Mouse (Mus musculus): Measurements from ENCODE around the gene Zar1. TPM values are rescaled to one million over a fixed set of nuclear protein-coding genes. Genes with fewer than 3 reads are reported as not detected.
"Not testable (repeated sequence)": the region's sequence is repeated elsewhere in the genome, so short reads cannot be mapped to it uniquely, and the experiment has no call there.

Gene Zar1
- polyA plus RNA-seq (2012; fragmentation: generic; extraction: Trizol) = not detected
- long read RNA-seq, experiment 1 = 0 reads
- long read RNA-seq, experiment 2 = 0 reads

GRCm38 (mm10) chr5:72580970-72581332 lies at the start of gene Zar1:
Zar1 (minus strand) TSS chr5:72581254.
- not testable (repeated sequence) for H3ac ChIP-seq (ENCODE audit: control insufficient read depth, insufficient read length, low read depth); H3K79me2 ChIP-seq (ENCODE audit: control insufficient read depth, insufficient read depth)

GRCm38 (mm10) chr5:72630026-72630425 lies 49.0 kb upstream of the Zar1 start:
- Histone ChIP-seq H3K4me3 (ENCODE audit: insufficient read depth, poor library complexity, severe bottlenecking) (no peak overlapping the region), H3K79me2 (ENCODE audit: control insufficient read depth, insufficient read depth) (no peaks in the 10 kb centered on the region), H3K79me3 (ENCODE audit: low read depth) (no peaks in the 10 kb centered on the region), H3K36me3 (ENCODE audit: control insufficient read depth, insufficient read depth) (no peaks in the 10 kb centered on the region), H3ac (ENCODE audit: control insufficient read depth, insufficient read length, low read depth) (no peak overlapping the region), H3K27me3 (ENCODE audit: control insufficient read depth, insufficient read depth, insufficient read length) (no peaks in the 10 kb centered on the region)
- TF ChIP-seq MYOD1 (IDR thresholded peaks at IDR 0.05; ENCODE audit: control insufficient read depth, insufficient read length, low read depth) = peak; percentile 59
- no peak for TF ChIP-seq USF1 (IDR thresholded peaks at IDR 0.05; ENCODE audit: low read depth)

More at GRCm38 (mm10) chr5:72580970-72581332, at the start of gene Zar1:
- not testable (repeated sequence) for H3K36me3 ChIP-seq (ENCODE audit: control insufficient read depth, insufficient read depth); H3K27me3 ChIP-seq (ENCODE audit: control insufficient read depth, insufficient read depth, insufficient read length); H3K79me3 ChIP-seq (ENCODE audit: low read depth); H3K4me3 ChIP-seq (ENCODE audit: insufficient read depth, poor library complexity, severe bottlenecking)

GRCm38 (mm10) chr5:72621022-72621421 lies 40.0 kb upstream of the Zar1 start:
- no peak overlapping the region for H3ac ChIP-seq (ENCODE audit: control insufficient read depth, insufficient read length, low read depth)
- H3K4me3 ChIP-seq (ENCODE audit: insufficient read depth, poor library complexity, severe bottlenecking) = no peak overlapping the region
- H3K79me2 ChIP-seq (ENCODE audit: control insufficient read depth, insufficient read depth) = no peaks in the 10 kb centered on the region
- H3K79me3 ChIP-seq (ENCODE audit: low read depth) = no peaks in the 10 kb centered on the region
- TF ChIP-seq FOSL1 (IDR thresholded peaks at IDR 0.05; ENCODE audit: insufficient read depth, low read length, poor library complexity, severe bottlenecking) = no peak
- TF ChIP-seq CTCF (IDR thresholded peaks at IDR 0.05; ENCODE audit: control insufficient read depth, insufficient read depth, insufficient read length) = no peak
- no peaks in the 10 kb centered on the region for H3K36me3 ChIP-seq (ENCODE audit: control insufficient read depth, insufficient read depth)
- no peaks in the 10 kb centered on the region for H3K27me3 ChIP-seq (ENCODE audit: control insufficient read depth, insufficient read depth, insufficient read length)

- Histone ChIP-seq H3K27me3 (ENCODE audit: control insufficient read depth, insufficient read depth, insufficient read length) (no peaks in the 10 kb centered on the region), H3K4me3 (ENCODE audit: insufficient read depth, poor library complexity, severe bottlenecking) (no peak overlapping the region), H3K79me3 (ENCODE audit: low read depth) (no peaks in the 10 kb centered on the region), H3K79me2 (ENCODE audit: control insufficient read depth, insufficient read depth) (no peaks in the 10 kb centered on the region), H3ac (ENCODE audit: control insufficient read depth, insufficient read length, low read depth) (no peak overlapping the region), H3K36me3 (ENCODE audit: control insufficient read depth, insufficient read depth) (no peaks in the 10 kb centered on the region)
- TF ChIP-seq CEBPB (IDR thresholded peaks at IDR 0.05; ENCODE audit: low read depth) (no peak), CTCF (IDR thresholded peaks at IDR 0.05; ENCODE audit: control insufficient read depth, insufficient read depth, insufficient read length) (no peak), USF1 (IDR thresholded peaks at IDR 0.05; ENCODE audit: low read depth) (no peak), MAX (IDR thresholded peaks at IDR 0.05) (no peak), FOSL1 (IDR thresholded peaks at IDR 0.05; ENCODE audit: insufficient read depth, low read length, poor library complexity, severe bottlenecking) (no peak), MYOD1 (IDR thresholded peaks at IDR 0.05; ENCODE audit: control insufficient read depth, insufficient read length, low read depth) (no peak), MYOG (IDR thresholded peaks at IDR 0.05; ENCODE audit: control insufficient read depth, extremely low read depth, insufficient read length) (no peak)
Observed at GRCm38 (mm10) chr5:72617413-72617812, 36.4 kb upstream of the Zar1 start.

GRCm38 (mm10) chr5:72603138-72603537 lies 22.1 kb upstream of the Zar1 start:
- peaks cover 11% of the 10 kb centered on the region for H3K27me3 ChIP-seq (ENCODE audit: control insufficient read depth, insufficient read depth, insufficient read length)
- H3K79me3 ChIP-seq (ENCODE audit: low read depth) = no peaks in the 10 kb centered on the region
- TF ChIP-seq MAX (IDR thresholded peaks at IDR 0.05) (no peak), MYOG (IDR thresholded peaks at IDR 0.05; ENCODE audit: control insufficient read depth, extremely low read depth, insufficient read length) (no peak), USF1 (IDR thresholded peaks at IDR 0.05; ENCODE audit: low read depth) (no peak), FOSL1 (IDR thresholded peaks at IDR 0.05; ENCODE audit: insufficient read depth, low read length, poor library complexity, severe bottlenecking) (no peak), CEBPB (IDR thresholded peaks at IDR 0.05; ENCODE audit: low read depth) (no peak), MYOD1 (IDR thresholded peaks at IDR 0.05; ENCODE audit: control insufficient read depth, insufficient read length, low read depth) (no peak), CTCF (IDR thresholded peaks at IDR 0.05; ENCODE audit: control insufficient read depth, insufficient read depth, insufficient read length) (no peak)
- H3ac ChIP-seq (ENCODE audit: control insufficient read depth, insufficient read length, low read depth) = no peak overlapping the region
- no peaks in the 10 kb centered on the region for H3K36me3 ChIP-seq (ENCODE audit: control insufficient read depth, insufficient read depth)
- no peaks in the 10 kb centered on the region for H3K79me2 ChIP-seq (ENCODE audit: control insufficient read depth, insufficient read depth)
- no peak overlapping the region for H3K4me3 ChIP-seq (ENCODE audit: insufficient read depth, poor library complexity, severe bottlenecking)

- no peaks in the 10 kb centered on the region for H3K79me2 ChIP-seq (ENCODE audit: control insufficient read depth, insufficient read depth)
- TF ChIP-seq MYOD1 (IDR thresholded peaks at IDR 0.05; ENCODE audit: control insufficient read depth, insufficient read length, low read depth) (no peak), CEBPB (IDR thresholded peaks at IDR 0.05; ENCODE audit: low read depth) (no peak), CTCF (IDR thresholded peaks at IDR 0.05; ENCODE audit: control insufficient read depth, insufficient read depth, insufficient read length) (no peak), MAX (IDR thresholded peaks at IDR 0.05) (no peak), USF1 (IDR thresholded peaks at IDR 0.05; ENCODE audit: low read depth) (no peak), FOSL1 (IDR thresholded peaks at IDR 0.05; ENCODE audit: insufficient read depth, low read length, poor library complexity, severe bottlenecking) (no peak), MYOG (IDR thresholded peaks at IDR 0.05; ENCODE audit: control insufficient read depth, extremely low read depth, insufficient read length) (no peak)
- no peak overlapping the region for H3ac ChIP-seq (ENCODE audit: control insufficient read depth, insufficient read length, low read depth)
- no peaks in the 10 kb centered on the region for H3K79me3 ChIP-seq (ENCODE audit: low read depth)
- peaks cover 11% of the 10 kb centered on the region for H3K27me3 ChIP-seq (ENCODE audit: control insufficient read depth, insufficient read depth, insufficient read length)
- no peak overlapping the region for H3K4me3 ChIP-seq (ENCODE audit: insufficient read depth, poor library complexity, severe bottlenecking)
- no peaks in the 10 kb centered on the region for H3K36me3 ChIP-seq (ENCODE audit: control insufficient read depth, insufficient read depth)
Observed at GRCm38 (mm10) chr5:72601006-72601405, 20.0 kb upstream of the Zar1 start.

Measured in C2C12 (cell line).